ENCODE assay signal across 20 mouse cellular contexts in genomic region chr6:94150876-94151275, GRCm38 (mm10).
DNase-seq lines count a peak whose midpoint lies in the region; ATAC-seq lines count a peak whose summit lies in the region.
"Had no signal": no experiment of that assay in that cellular context is flagged by ENCODE, and none has a peak within 500 bp of the region (broad histone marks: within the 10 kb centered on the region; RNA-seq: fewer than 3 reads in every experiment).

No protein-coding gene starts in this region.

- H3K27ac ChIP-seq in heart, embryonic 10.5 days: peak overlapping the region; percentile 74
- H3K27ac ChIP-seq in heart, embryonic 14.5 days (replicated peaks in 1 of 2; ENCODE audit: control insufficient read depth in 1 of 2, insufficient read depth in 1 of 2, low read depth in 2 of 2, low read length in 2 of 2): peak overlapping the region; percentile 25 to 41; a peak in 2 of 4 replicates
- H3K27ac ChIP-seq: embryonic facial prominence, embryonic 10.5 days; forebrain, embryonic 13.5 days; hindbrain, embryonic 12.5 days had no signal

- H3K4me3 ChIP-seq in heart, embryonic 10.5 days: 0 out of 2 replicates have a peak overlapping the region, but pooled peaks have one; percentile 2
- H3K4me3 ChIP-seq in heart, embryonic 14.5 days (ENCODE audit: control insufficient read depth in 1 of 2, insufficient read depth in 1 of 2, low read depth in 1 of 2, low read length in 2 of 2): no peak overlapping the region
- H3K4me3 ChIP-seq: embryonic facial prominence, embryonic 10.5 days; forebrain, embryonic 13.5 days; hindbrain, embryonic 12.5 days had no signal

- intact Hi-C loops in heart, postnatal 36 days (cut with DNase I): no loop called here

- no peak for ATAC-seq in heart, embryonic 14.5 days (ENCODE audit: insufficient number of reproducible peaks, insufficient read depth, low FRiP score, low read depth)
- ATAC-seq: activated CD4-positive, CD25-positive, alpha-beta regulatory T cell, adult 4 months; forebrain, embryonic 13.5 days; forebrain, postnatal 0 days; hindbrain, embryonic 16.5 days; inflammation-experienced regulatory T-cells, adult 6 months; intestine, postnatal 0 days had no signal

- H3K4me1 ChIP-seq in heart, embryonic 10.5 days: peaks cover 79% of the 10 kb centered on the region
- peaks cover 13 to 55% of the 10 kb centered on the region in 2 experiments for H3K4me1 ChIP-seq in heart, embryonic 14.5 days (ENCODE audit: control insufficient read depth in 2 of 2, insufficient read depth in 2 of 2, low read length in 2 of 2)

- no peak overlapping the region for H3K9ac ChIP-seq in heart, embryonic 14.5 days (ENCODE audit: low read length)
- H3K9ac ChIP-seq: forebrain, embryonic 13.5 days; forebrain, postnatal 0 days; hindbrain, embryonic 12.5 days had no signal

- WGBS in heart, embryonic 10.5 days: 10% methylated on average over 4 of the region's 4 CpGs
- WGBS in heart, embryonic 14.5 days: 11% methylated on average over 4 of the region's 4 CpGs

- DNase-seq in heart, embryonic 10.5 days (ENCODE audit: low spot score): no peak
- no peak for DNase-seq in heart, adult 9 months (ENCODE audit: low spot score in 2 of 2)
- no peak for DNase-seq in heart, postnatal 36 days
- DNase-seq in R1 (ENCODE audit: low read depth, low spot score): peak; percentile 56
- peak; percentile 54 for DNase-seq in mesoderm, embryonic 11.5 days (ENCODE audit: low read depth, low spot score)
- DNase-seq in urinary bladder, postnatal 25 days (ENCODE audit: low spot score): no peak
- DNase-seq: adrenal gland, postnatal 14 days; cerebellum, adult 18-20 months; cerebellum, adult 9-11 months; forebrain, postnatal 0 days; gastrocnemius, postnatal 14 days; kidney, adult 8-10 months had no signal

- no peaks in the 10 kb centered on the region for H3K9me3 ChIP-seq in heart, embryonic 10.5 days
- H3K9me3 ChIP-seq in heart, embryonic 14.5 days (ENCODE audit: control insufficient read depth, low read length): no peaks in the 10 kb centered on the region
- H3K9me3 ChIP-seq: embryonic facial prominence, embryonic 10.5 days; forebrain, embryonic 13.5 days; hindbrain, embryonic 12.5 days had no signal

- H3K27me3 ChIP-seq in heart, embryonic 10.5 days (ENCODE audit: insufficient read depth, poor library complexity, severe bottlenecking): no peaks in the 10 kb centered on the region
- no peaks in the 10 kb centered on the region for H3K27me3 ChIP-seq in heart, embryonic 14.5 days (ENCODE audit: control insufficient read depth, insufficient read depth, low read length)
- H3K27me3 ChIP-seq: forebrain, embryonic 13.5 days; hindbrain, embryonic 12.5 days had no signal

- 0 out of 2 replicates have a peak overlapping the region, but pooled peaks have one; percentile 6 for H3K4me2 ChIP-seq in heart, embryonic 14.5 days (ENCODE audit: low read length)
- H3K4me2 ChIP-seq: forebrain, embryonic 13.5 days; hindbrain, embryonic 12.5 days had no signal

- no peaks in the 10 kb centered on the region for H3K36me3 ChIP-seq in heart, embryonic 10.5 days
- H3K36me3 ChIP-seq in heart, embryonic 14.5 days (ENCODE audit: control insufficient read depth, insufficient read depth, low read length): no peaks in the 10 kb centered on the region
- H3K36me3 ChIP-seq: embryonic facial prominence, embryonic 10.5 days; hindbrain, embryonic 12.5 days had no signal

Comparison
In these comparisons a context has a peak if more than half of its experiments do, and no peak if none do; other contexts are left out.
1. DNase-seq: peak in R1 (single experiment) and mesoderm, embryonic 11.5 days (single experiment); none in heart, embryonic 10.5 days (single experiment), heart, adult 9 months (0 of 2), heart, postnatal 36 days (0 of 2) and urinary bladder, postnatal 25 days (single experiment).